Mouse (Mus musculus) kidney, postnatal 25 days (tissue): ENCODE results near the gene 2310007B03Rik.
"Not testable (repeated sequence)": the region's sequence is repeated elsewhere in the genome, so short reads cannot be mapped to it uniquely, and the experiment has no call there.

Experiments
- DNase-seq, 2 experiments: peaks; one replicate each; pipeline ENCODE4 v3.0.0; 2021; ENCODE audit warnings: mixed read lengths in 2 of 2

2310007B03Rik gene

DNA sequence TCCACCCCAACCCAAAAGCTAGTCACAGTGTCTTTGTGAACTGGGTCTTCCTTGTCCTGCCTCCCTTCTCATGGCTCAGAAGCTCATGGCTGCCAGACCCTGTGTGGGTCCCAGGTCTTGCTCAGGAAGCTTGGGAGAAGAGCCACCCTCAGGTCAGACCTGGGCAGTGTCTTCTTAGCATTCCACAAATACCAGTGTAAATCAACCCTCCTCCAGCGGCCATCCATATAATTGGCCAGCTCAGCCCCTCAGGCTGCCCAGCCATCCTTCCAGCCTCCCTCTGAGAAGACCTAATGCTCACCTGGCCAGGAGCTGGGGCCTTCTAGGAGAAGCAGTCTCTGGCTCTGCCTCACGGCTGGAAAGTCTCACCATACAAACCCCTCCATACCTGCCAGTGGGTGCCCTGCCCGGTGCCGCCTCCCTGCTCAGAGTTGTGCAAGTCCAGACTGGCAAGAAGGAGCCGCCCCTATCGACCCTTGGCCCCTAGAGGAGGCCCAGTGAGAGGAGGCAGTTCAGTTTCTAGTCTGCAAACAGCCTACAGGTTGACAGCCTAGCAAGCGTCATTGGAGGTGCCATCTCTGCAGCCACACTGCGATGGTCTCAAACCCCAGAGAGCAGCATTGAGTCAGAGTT, at the start of gene 2310007B03Rik:
TSS of gene 2310007B03Rik (minus strand) at position 448 of the 633 bp plus-strand sequence.
- peak; percentile 77 to 89 for DNase-seq

DNA sequence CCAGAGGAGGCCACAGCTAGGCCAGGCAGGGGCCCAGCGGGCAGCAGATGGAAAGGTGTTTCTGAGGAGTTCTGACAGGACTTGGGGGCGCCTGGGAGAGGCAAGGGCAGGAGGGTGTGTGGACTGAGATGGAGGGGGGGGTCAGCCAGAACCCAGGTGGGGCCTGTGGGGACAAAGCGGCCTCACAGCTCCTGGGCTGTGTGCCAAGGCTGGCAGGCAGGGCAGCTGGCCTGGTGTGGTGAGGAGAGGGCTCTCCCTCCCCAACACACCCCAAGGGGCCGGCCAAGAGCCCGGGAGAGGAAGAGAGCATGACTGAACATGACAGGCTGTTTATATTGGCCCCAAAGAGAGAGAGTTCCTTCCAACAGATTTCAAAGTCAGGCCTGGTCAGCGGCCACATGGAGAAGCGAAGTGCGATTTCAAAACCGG, 49.5 kb upstream of the 2310007B03Rik start:
- DNase-seq, result peak; percentile 64 to 88

DNA sequence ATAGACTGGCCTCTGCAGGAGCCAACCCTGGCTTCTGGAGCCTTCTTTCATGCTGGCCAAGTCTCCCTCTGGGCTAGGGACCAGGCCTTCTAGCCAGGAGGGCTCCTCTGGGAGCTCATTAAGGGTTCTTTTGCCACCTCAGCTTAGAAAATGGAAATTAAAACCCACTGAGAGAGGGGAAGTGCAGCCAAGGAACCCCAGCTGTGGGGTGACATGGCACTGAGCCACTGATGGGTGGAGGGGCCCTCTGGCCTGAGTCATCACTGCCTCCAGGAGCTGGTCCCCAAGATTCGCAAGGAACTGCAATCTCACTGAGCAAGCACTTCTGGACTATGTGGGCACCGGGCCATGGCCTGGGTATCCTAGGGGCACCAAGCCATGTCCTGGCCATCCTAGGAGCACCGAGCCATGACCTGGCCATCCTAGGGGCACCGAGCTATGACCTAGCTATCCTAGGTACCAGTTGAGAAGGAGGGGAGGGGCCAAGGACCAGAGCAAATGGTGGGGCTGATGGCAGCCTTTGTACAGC, 46.9 kb upstream of the 2310007B03Rik start:
- DNase-seq, result peak; percentile 37 to 74

- DNase-seq, result no peak
Observed at GRCm38 (mm10) chr1:93206277-93206970, 45.7 kb upstream of the 2310007B03Rik start.

DNA sequence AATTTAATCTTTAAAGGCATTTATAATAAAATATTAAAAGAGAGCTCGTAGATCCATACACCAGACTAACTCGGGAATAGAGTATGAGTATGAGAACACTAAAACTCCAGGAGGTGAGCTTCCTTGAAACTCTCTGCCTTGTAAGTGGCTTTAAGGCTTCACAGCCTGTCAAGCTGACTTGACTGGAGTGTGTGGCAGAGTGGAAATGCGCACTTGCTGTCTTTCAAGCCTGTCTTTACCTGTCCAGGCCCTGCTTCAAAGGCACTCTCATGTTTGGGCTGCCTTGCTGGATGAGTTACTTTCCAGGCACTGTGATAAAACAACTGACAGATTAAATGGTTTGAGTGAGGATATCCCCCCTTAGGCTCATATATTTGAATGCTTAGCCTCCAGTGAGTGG, 37.2 kb upstream of the 2310007B03Rik start:
- DNase-seq, result no peak

DNA sequence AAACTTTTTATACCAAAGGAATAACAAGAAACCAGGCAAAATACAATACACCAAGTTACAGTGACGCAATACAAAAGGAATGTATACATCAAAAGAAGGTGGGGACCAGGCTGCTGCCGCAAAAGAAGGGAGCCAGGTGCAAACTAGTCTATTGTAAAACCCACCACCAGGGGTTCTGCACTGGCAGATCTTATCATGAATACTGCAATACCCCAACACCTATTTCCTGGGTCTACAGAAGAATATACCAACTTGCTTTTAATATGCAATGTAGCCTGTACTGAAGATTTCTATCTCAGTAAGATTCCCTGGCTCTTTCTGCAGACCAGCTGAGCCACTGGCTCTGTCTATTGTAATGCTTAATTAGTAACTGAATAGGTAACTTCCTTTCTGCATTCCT, 36.7 kb upstream of the 2310007B03Rik start:
- DNase-seq, result not testable (repeated sequence)

DNA sequence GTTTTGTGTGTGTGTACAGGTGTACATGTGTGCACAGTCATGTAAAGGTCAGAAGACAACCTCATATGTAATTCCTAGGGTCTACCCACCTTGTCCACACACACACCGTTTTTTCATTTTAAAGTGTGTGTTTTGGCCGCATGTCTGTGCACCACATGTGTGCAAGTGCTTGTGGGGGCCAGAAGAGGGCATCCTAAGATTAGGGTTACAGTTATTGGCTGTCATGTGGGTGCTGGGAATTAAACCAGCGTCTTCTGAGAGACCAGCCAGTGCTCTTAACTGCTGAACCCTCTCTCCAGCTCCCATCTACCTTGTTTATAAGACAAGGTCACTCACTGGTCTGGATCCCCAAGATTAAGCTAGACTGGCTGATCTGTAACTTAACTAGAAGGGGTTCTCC, 34.2 kb upstream of the 2310007B03Rik start:
- no peak for DNase-seq

DNA sequence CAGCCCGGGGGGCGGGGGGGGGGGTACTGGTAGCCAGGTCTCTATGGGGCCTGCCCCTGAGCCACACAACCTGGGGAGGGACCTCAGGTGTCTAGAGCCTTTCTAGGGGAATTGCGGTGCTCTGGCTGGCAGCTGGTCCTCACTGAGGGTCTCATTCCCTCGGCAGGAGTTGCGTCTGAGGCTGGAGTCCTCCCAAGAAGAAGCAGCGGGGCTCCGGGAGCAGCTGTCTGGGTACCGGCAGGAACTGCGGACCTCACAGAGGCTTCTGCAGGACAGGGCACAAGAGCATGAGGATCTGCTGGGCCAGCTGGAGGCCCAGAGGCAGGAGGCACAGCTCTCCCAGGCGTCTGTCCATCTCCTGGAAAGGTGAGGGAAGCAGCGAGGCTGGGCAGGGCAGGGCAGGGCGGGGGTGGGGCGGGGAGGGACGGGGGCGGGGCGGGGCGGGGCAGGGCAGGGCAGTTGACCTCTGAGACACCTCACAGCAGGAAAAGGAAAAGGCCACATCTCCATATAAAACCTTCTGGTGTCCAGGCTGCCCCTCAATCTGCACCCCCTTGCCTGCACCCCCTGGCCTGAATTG, 30.1 kb upstream of the 2310007B03Rik start:
- no peak for DNase-seq

DNA sequence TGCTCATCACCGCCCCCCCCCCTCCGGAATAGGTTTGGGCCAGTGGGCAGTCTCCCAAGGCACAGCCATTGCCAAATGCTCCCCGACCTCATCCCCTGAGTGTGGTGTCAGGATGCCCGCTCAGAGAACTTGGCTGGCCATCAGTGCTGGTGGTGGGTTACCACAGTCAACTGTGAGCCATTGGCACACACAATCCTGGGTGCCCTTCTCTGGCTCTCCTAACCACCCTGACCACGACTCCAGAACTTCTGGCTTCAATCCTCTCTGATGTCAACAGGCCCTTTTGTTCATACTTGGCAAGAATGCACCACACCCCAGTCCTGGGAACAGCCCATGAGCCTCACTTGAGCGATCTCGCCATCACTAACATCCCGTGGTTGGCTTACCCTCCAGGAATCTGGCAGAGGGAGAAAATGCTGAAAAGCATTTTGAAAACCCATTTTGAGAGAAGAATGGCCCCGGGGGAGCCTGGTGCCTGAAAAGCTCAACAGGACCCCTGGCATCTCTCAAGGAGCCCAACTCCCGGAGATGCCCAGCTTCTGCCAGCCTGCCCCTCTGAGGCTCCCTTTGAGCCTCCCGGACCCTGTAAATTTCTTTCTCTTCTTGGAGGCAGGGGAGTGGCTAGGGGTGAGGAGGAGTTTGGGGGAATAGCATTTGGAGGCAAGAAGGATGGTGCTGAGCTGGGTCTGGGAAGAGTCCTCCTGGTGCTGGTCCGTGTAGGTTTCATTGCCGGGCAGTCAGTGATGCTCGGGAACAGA, 23.5 kb upstream of the 2310007B03Rik start:
- DNase-seq, result no peak

GRCm38 (mm10) chr1:93182281-93182680, 21.5 kb upstream of the 2310007B03Rik start:
- DNase-seq, result no peak

DNA sequence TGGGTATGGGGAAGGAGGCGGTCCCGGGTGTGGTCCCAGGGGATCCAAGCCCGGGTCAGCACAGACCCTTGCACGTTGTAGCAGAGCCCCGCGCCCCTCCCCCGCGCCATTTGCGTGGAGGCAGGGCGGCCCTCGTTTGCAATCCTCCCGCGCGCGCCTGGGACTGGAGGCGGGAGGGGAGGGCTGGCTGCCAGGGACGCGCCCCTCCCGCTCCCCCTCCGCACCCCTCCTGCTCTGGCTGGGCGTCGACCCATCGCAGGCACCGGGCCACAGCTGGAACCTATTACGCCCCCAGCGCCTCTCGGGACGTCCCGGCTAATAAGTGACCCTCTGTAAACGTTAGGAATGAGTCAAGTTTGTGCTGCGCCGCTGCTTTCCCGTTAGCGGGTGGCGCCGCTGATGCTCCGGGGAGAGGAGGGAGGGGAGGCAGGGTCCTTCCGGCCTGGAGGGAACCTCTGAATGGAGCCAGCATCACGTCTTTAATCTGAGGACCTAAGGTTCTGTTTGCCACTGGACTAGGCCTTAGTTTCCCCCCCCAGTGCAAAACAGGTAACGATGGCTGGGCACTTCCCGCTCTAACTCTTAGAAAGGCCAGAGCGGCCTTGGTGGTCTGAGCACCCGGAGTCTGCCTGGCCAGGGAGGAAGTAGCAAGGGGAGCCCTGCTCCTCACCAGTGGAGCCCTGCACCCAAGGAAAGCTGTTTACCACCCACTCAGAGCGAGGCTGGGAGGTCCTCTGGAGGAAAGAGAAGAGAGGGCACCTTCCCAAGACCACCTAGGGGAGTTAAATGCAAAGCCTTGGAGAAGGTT, 16.0 kb upstream of the 2310007B03Rik start:
- peak; percentile 50 to 68 for DNase-seq

GRCm38 (mm10) chr1:93175849-93176248, 15.1 kb upstream of the 2310007B03Rik start:
- no peak for DNase-seq

GRCm38 (mm10) chr1:93174399-93174798, 13.7 kb upstream of the 2310007B03Rik start:
- DNase-seq, result peak; percentile 76 to 88

DNA sequence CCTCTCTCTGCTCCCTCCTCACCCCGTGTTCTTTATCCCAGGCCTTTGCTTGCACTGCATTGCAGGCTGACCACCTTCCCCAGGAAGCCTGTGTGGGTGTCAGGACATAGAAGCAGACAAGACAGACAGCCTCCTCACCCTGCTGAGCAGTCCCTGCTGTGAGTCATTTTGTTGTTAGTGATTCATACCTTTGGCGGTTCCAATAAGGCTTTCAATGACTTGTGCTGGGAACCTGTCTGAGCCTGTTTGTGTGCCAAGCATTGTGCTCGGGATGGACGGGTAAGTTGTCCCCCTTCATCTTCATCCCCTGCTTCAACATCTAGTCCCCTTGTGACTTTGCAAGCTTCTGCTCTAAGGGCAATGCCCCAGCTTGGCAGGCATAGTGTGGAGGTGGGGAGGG, 12.9 kb upstream of the 2310007B03Rik start:
- no peak for DNase-seq

DNA sequence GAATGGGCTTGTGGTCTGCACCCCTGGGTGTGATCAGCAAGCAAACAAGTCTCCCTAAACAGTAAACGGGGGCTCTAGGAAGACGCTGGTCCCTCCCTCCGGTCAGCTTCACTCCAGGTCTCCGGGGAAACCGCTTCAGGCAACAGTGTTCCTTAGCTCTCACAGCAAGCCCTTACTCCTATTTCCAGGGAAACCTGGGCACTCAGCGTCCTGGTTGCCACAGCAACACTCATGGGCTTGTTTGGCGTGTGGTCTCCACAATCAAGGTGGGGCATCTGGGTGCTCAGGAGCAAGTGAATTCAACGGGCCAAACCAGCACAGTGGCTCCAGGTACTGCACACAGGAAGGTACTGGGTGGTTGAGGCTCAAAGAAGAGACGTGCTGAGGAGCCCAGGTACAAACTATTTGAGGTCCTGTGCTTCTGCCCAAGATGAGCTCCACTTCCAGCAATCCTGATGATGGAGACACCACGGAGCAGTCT, 7.6 kb upstream of the 2310007B03Rik start, which contains the start of gene Crocc2:
TSS of gene Crocc2 (plus strand) at position 431 of the 481 bp plus-strand sequence.
- DNase-seq, result no peak

- no peak for DNase-seq
Observed at GRCm38 (mm10) chr1:93166346-93167079, 5.8 kb upstream of the 2310007B03Rik start.

- no peak for DNase-seq
Observed at GRCm38 (mm10) chr1:93165447-93165846, 4.7 kb upstream of the 2310007B03Rik start.

- no peak for DNase-seq
Observed at GRCm38 (mm10) chr1:93162588-93162987, 1.8 kb upstream of the 2310007B03Rik start.

DNA sequence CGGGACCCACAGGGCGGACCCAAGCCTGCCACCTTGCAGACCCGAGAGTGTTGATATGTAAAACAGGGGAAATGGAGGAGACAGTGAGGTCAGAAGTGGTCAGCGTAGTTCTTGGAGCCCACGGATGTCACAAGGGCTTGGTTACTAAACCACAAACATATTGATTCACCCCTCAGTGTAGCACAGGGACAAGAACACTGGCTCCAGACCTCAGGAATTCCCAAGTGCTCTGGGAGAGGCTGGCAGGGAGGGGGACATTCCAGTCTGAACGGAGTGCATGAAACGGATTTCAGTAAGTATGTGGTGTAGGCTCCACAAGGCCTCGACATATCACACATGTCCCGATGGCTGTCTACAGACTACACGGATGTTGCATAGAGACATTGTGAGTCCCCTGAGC, 1.2 kb upstream of the 2310007B03Rik start:
- no peak for DNase-seq

DNA sequence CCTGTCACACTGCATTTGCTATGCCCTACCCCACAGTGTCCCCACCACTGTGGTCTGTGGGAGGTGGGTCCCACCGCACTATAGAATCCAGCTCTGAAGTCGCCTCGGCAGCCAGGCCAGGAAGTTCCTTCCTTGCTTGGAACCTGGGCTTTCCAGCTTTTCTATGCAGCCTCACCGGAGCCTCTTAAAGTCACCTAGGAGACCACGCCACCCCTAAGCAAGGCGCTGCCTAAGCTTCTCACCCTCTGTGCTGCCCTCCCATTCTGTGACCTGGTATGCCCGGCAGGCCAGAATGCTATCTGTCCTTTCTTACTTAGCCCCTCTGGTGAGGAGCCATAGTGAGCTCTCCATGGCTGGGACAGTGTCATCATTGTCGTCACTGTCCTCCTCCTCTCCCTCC, 602 bp upstream of the 2310007B03Rik start:
- no peak for DNase-seq
